Mouse (Mus musculus): ENCODE results near the gene Serpina3a. TPM values are rescaled to one million over a fixed set of nuclear protein-coding genes. Genes with fewer than 3 reads are reported as not detected.

Serpina3a gene
- polyA plus RNA-seq, 1 experiment from 2014 or later = not detected

GRCm38 (mm10) chr12:104153041-104153645, 40.6 kb downstream of the Serpina3a start:
- Histone ChIP-seq H3K4me3 (ENCODE audit: low read depth, low read length) (no peak overlapping the region), H3K27ac (ENCODE audit: low read depth, low read length) (no peak overlapping the region), H3K9me3 (ENCODE audit: control insufficient read depth, low read length) (no peaks in the 10 kb centered on the region), H3K4me1 (replicated peaks; ENCODE audit: control insufficient read depth, insufficient read depth, low read length) (no peaks in the 10 kb centered on the region), H3K9ac (ENCODE audit: low read length) (no peak overlapping the region), H3K27me3 (ENCODE audit: control insufficient read depth, insufficient read depth, low read length) (no peaks in the 10 kb centered on the region), H3K36me3 (ENCODE audit: control insufficient read depth, insufficient read depth, low read length) (no peaks in the 10 kb centered on the region), H3K4me2 (ENCODE audit: low read depth, low read length, severe bottlenecking) (no peak overlapping the region)
- ATAC-seq (replicated peaks; ENCODE audit: low FRiP score) (no peak), DNase-seq (ENCODE audit: low spot score) (no peak)
- 84% methylated on average over 3 of the region's 3 CpGs for WGBS

GRCm38 (mm10) chr12:104153656-104154055, 41.1 kb downstream of the Serpina3a start, which contains the start of gene Serpina3c:
Serpina3c (minus strand) TSS chr12:104153870.
- WGBS = 86% methylated on average over 2 of the region's 2 CpGs
- no peak within 1 kb of the TSS for H3K9ac ChIP-seq (ENCODE audit: low read length)
- ATAC-seq (replicated peaks; ENCODE audit: low FRiP score) (no peak), DNase-seq (ENCODE audit: low spot score) (no peak)
- no peaks in the 10 kb centered on the region for H3K36me3 ChIP-seq (ENCODE audit: control insufficient read depth, insufficient read depth, low read length)
- H3K27me3 ChIP-seq (ENCODE audit: control insufficient read depth, insufficient read depth, low read length) = no peaks in the 10 kb centered on the region
- H3K4me1 ChIP-seq (replicated peaks; ENCODE audit: control insufficient read depth, insufficient read depth, low read length) = no peaks in the 10 kb centered on the region
- no peak within 1 kb of the TSS for H3K4me2 ChIP-seq (ENCODE audit: low read depth, low read length, severe bottlenecking)
- no peaks in the 10 kb centered on the region for H3K9me3 ChIP-seq (ENCODE audit: control insufficient read depth, low read length)
- H3K4me3 ChIP-seq (ENCODE audit: low read depth, low read length) = no peak within 1 kb of the TSS
- H3K27ac ChIP-seq (ENCODE audit: low read depth, low read length) = no peak within 1 kb of the TSS

Other genes starting within 250 kb of the Serpina3a start
- gene Serpina1a, start 249.2 kb upstream of the Serpina3a start, polyA plus RNA-seq (2014; fragmentation: Nextera tagmentation; extraction: Ambion mirVana) = not detected in 2 replicates
- not detected in 2 replicates for gene Serpina1c, start 207.8 kb upstream of the Serpina3a start, polyA plus RNA-seq (2014; fragmentation: Nextera tagmentation; extraction: Ambion mirVana)
- gene Serpina1e, start 153.7 kb upstream of the Serpina3a start, polyA plus RNA-seq (2014; fragmentation: Nextera tagmentation; extraction: Ambion mirVana) = not detected in 2 replicates
- not detected in 2 replicates for gene Serpina11, start 122.8 kb upstream of the Serpina3a start, polyA plus RNA-seq (2014; fragmentation: Nextera tagmentation; extraction: Ambion mirVana)
- not detected in 2 replicates for gene Serpina9, start 99.0 kb upstream of the Serpina3a start, polyA plus RNA-seq (2014; fragmentation: Nextera tagmentation; extraction: Ambion mirVana)
- gene Serpina12, start 68.3 kb upstream of the Serpina3a start, polyA plus RNA-seq (2014; fragmentation: Nextera tagmentation; extraction: Ambion mirVana) = not detected in 2 replicates
- gene Serpina5, start 11.6 kb upstream of the Serpina3a start, polyA plus RNA-seq (2014; fragmentation: Nextera tagmentation; extraction: Ambion mirVana) = not detected in 2 replicates
- not detected in 2 replicates for gene Serpina3b, start 15.3 kb downstream of the Serpina3a start, polyA plus RNA-seq (2014; fragmentation: Nextera tagmentation; extraction: Ambion mirVana)
- gene Serpina3c, start 41.1 kb downstream of the Serpina3a start, polyA plus RNA-seq (2014; fragmentation: Nextera tagmentation; extraction: Ambion mirVana) = not detected in 2 replicates
- gene Serpina3f, start 101.8 kb downstream of the Serpina3a start, polyA plus RNA-seq (2014; fragmentation: Nextera tagmentation; extraction: Ambion mirVana) = 0.27 and 0.37 TPM in 2 replicates
- 0.28 TPM in 1 of 2 replicates, not detected in the other for gene Serpina3g, start 123.5 kb downstream of the Serpina3a start, polyA plus RNA-seq (2014; fragmentation: Nextera tagmentation; extraction: Ambion mirVana)
- gene Serpina3i, start 150.4 kb downstream of the Serpina3a start, polyA plus RNA-seq (2014; fragmentation: Nextera tagmentation; extraction: Ambion mirVana) = 0.09 TPM in 1 of 2 replicates, not detected in the other
- not detected in 2 replicates for gene Serpina3j, start 201.8 kb downstream of the Serpina3a start, polyA plus RNA-seq (2014; fragmentation: Nextera tagmentation; extraction: Ambion mirVana)
- not detected in 2 replicates for gene Serpina3k, start 225.8 kb downstream of the Serpina3a start, polyA plus RNA-seq (2014; fragmentation: Nextera tagmentation; extraction: Ambion mirVana)
- gene Serpina3m, start 225.8 kb downstream of the Serpina3a start, polyA plus RNA-seq (2014; fragmentation: Nextera tagmentation; extraction: Ambion mirVana) = not detected in 2 replicates

Data from forebrain, embryonic 11.5 days (tissue).